Mouse (Mus musculus): ENCODE results near the gene Nipa1.

The Nipa1 gene

GRCm38 (mm10) chr7:55935025-55935424 lies 84.7 kb downstream of the Nipa1 start:
- no peak for DNase-seq (ENCODE audit: low spot score)

GRCm38 (mm10) chr7:55928649-55929048 lies 91.1 kb downstream of the Nipa1 start:
- no peak for DNase-seq (ENCODE audit: low spot score)
